Mouse (Mus musculus): ENCODE data around the gene Gm10392. TPM values are rescaled to one million over a fixed set of nuclear protein-coding genes. Genes with fewer than 3 reads are reported as not detected.

Gene Gm10392
- total and polyA plus RNA-seq, 3 experiments: 0.10 to 0.27 TPM; not detected in 1

GRCm38 (mm10) chr11:77512891-77513810, 5.8 kb downstream of the Gm10392 start:
- Histone ChIP-seq H3K79me2 (ENCODE audit: control insufficient read depth, insufficient read depth, low read length, poor library complexity) (peaks cover 2% of the 10 kb centered on the region; the same call in 1 of the 2 replicates), H3K36me3 (ENCODE audit: control insufficient read depth in 1 of 2, insufficient read depth in 2 of 2, low read length in 2 of 2) (peaks cover 0 to 8% of the 10 kb centered on the region in 2 experiments; a peak in 2 of 4 replicates), H3K9ac (ENCODE audit: control insufficient read depth, low read depth, low read length, poor library complexity, severe bottlenecking) (peak overlapping the region; percentile 84), H3K27me3 (ENCODE audit: control insufficient read depth in 1 of 2, insufficient read depth in 2 of 2, low read length in 2 of 2) (no peaks in the 10 kb centered on the region), H3K4me3 (ENCODE audit: control insufficient read depth in 1 of 2, insufficient read depth in 1 of 2, low read depth in 2 of 2, low read length in 2 of 2) (peak overlapping the region; percentile 86 to 99), H3K27ac (ENCODE audit: control insufficient read depth, low read depth, low read length) (peak overlapping the region; percentile 43), H3K4me1 (ENCODE audit: control insufficient read depth in 1 of 2, insufficient read depth in 2 of 2, low read length in 2 of 2) (peaks cover 2 to 21% of the 10 kb centered on the region in 2 experiments; a peak in 3 of 4 replicates), H3K9me3 (replicated peaks; ENCODE audit: insufficient read depth, low read length) (no peaks in the 10 kb centered on the region)
- DNase-seq (ENCODE audit: low read depth, low spot score): peak; percentile 94
- TF ChIP-seq POLR2AphosphoS2 (IDR thresholded peaks at IDR 0.05; ENCODE audit: low read length) (peak; percentile 91), BHLHE40 (IDR thresholded peaks at IDR 0.05; ENCODE audit: borderline replicate concordance, low read depth, low read length) (no peak), ZC3H11A (IDR thresholded peaks at IDR 0.05; ENCODE audit: low read depth, low read length) (no peak), CTCF (IDR thresholded peaks at IDR 0.05 in 2 of 3, conservative IDR thresholded peaks at IDR 0.05 in 1 of 3; ENCODE audit: control insufficient read depth in 1 of 3, insufficient read depth in 1 of 3, low read depth in 2 of 3, low read length in 3 of 3, poor library complexity in 1 of 3, severe bottlenecking in 1 of 3) (no peak), MXI1 (IDR thresholded peaks at IDR 0.05; ENCODE audit: low read depth, low read length) (peak; percentile 71; the same call in 1 of the 2 replicates), SMC3 (IDR thresholded peaks at IDR 0.05; ENCODE audit: low read depth, low read length) (no peak), CHD2 (IDR thresholded peaks at IDR 0.05; ENCODE audit: low read length) (no peak), TCF12 (IDR thresholded peaks at IDR 0.05; ENCODE audit: low read depth, low read length) (peak; percentile 31; the same call in 1 of the 2 replicates), POLR2AphosphoS5 (IDR thresholded peaks at IDR 0.05; ENCODE audit: borderline replicate concordance, low read depth, low read length) (no peak), GABPA (IDR thresholded peaks at IDR 0.05; ENCODE audit: low read depth, low read length) (no peak), MEF2A (IDR thresholded peaks at IDR 0.05; ENCODE audit: extremely low read depth, insufficient replicate concordance, low read depth, low read length, poor library complexity, severe bottlenecking) (no peak), CHD1 (IDR thresholded peaks at IDR 0.05; ENCODE audit: low read depth, low read length) (peak; percentile 79; the same call in 1 of the 2 replicates), TAL1 (IDR thresholded peaks at IDR 0.05; ENCODE audit: low read length) (no peak), KAT2A (conservative IDR thresholded peaks at IDR 0.05; ENCODE audit: low read depth, low read length) (no peak), USF1 (IDR thresholded peaks at IDR 0.05; ENCODE audit: low read depth, low read length) (peak; percentile 1; the same call in 1 of the 2 replicates), HCFC1 (IDR thresholded peaks at IDR 0.05; ENCODE audit: low read depth, low read length) (no peak; the same call in none of the 2 replicates), ZMIZ1 (IDR thresholded peaks at IDR 0.05; ENCODE audit: low read depth, low read length) (peak; percentile 82), ZNF384 (IDR thresholded peaks at IDR 0.05; ENCODE audit: low read depth, low read length) (no peak), MAFK (IDR thresholded peaks at IDR 0.05; ENCODE audit: borderline replicate concordance, low read depth, low read length) (no peak), TBP (IDR thresholded peaks at IDR 0.05; ENCODE audit: low read depth, low read length) (peak; percentile 24; the same call in 1 of the 2 replicates), MYC (IDR thresholded peaks at IDR 0.05; ENCODE audit: low read depth, low read length) (peak; percentile 50), EP300 (IDR thresholded peaks at IDR 0.05; ENCODE audit: low read depth in 1 of 2, low read length in 2 of 2) (0 out of 4 replicates have a peak, but pooled peaks of 1 of the 2 experiments have one; percentile 0), ETS1 (IDR thresholded peaks at IDR 0.05; ENCODE audit: low read depth, low read length) (no peak), RAD21 (IDR thresholded peaks at IDR 0.05; ENCODE audit: low read depth, low read length) (no peak), NELFE (IDR thresholded peaks at IDR 0.05; ENCODE audit: low read depth, low read length) (peak; percentile 84), MAZ (IDR thresholded peaks at IDR 0.05; ENCODE audit: low read depth, low read length) (no peak), USF2 (IDR thresholded peaks at IDR 0.05; ENCODE audit: borderline replicate concordance in 1 of 2, insufficient read depth in 1 of 2, low read depth in 1 of 2, low read length in 2 of 2) (no peak), ELF1 (IDR thresholded peaks at IDR 0.05; ENCODE audit: low read depth, low read length) (peak; percentile 60; the same call in 1 of the 2 replicates), E2F4 (IDR thresholded peaks at IDR 0.05; ENCODE audit: borderline replicate concordance, low read depth, low read length) (no peak), RCOR1 (IDR thresholded peaks at IDR 0.05; ENCODE audit: low read depth, low read length) (no peak), MAX (IDR thresholded peaks at IDR 0.05; ENCODE audit: low read length) (no peak; the same call in 1 of the 2 replicates), GATA1 (IDR thresholded peaks at IDR 0.05; ENCODE audit: low read depth, low read length) (no peak), UBTF (IDR thresholded peaks at IDR 0.05; ENCODE audit: borderline replicate concordance, insufficient read depth, low read depth, low read length) (0 out of 2 replicates have a peak, but pooled peaks have one; percentile 57), SIN3A (IDR thresholded peaks at IDR 0.05; ENCODE audit: low read length) (peak; percentile 73)
